Mouse (Mus musculus) kidney, embryonic 16.5 days (tissue): ENCODE measurements at regions not wholly inside any gene's neighbourhood (a gene's known extent, or its start where the extent isn't known, plus 50 kb on each side); places are given as distances from the start of the nearest gene placed in this dataset.

ENCODE experiments used
- ATAC-seq: fragments of 200-750 bp; cut with Nextera tagmentation; 2 replicates; pipeline ENCODE4 v1.8.0; 2017; ENCODE audit warnings: moderate TSS enrichment; ENCODE audit not compliant: low FRiP score, low TSS enrichment
- H3K27ac ChIP-seq: fragments of 300-500 bp; sonication (generic); 2 replicates; pipeline ENCODE4 v1.5.1; 2014; ENCODE audit warnings: low read length
- H3K27me3 ChIP-seq: fragments of 300-500 bp; sonication (generic); 2 replicates; pipeline ENCODE4 v1.6.1; 2014; ENCODE audit warnings: low read length, control low read depth, mixed read lengths; ENCODE audit not compliant: insufficient read depth
- H3K36me3 ChIP-seq: fragments of 300-500 bp; sonication (generic); 2 replicates; pipeline ENCODE4 v1.6.1; 2014; ENCODE audit warnings: low read length, control low read depth, mixed read lengths; ENCODE audit not compliant: insufficient read depth
- H3K4me1 ChIP-seq: fragments of 300-500 bp; sonication (generic); 2 replicates; pipeline ENCODE4 v1.6.1; 2014; ENCODE audit warnings: low read length, control low read depth, mixed read lengths; ENCODE audit not compliant: insufficient read depth
- H3K4me2 ChIP-seq: fragments of 300-500 bp; sonication (generic); replicated peaks from 2 replicates; pipeline ENCODE4 v1.6.1; 2014; ENCODE audit warnings: low read depth, low read length
- H3K4me3 ChIP-seq: fragments of 300-500 bp; sonication (generic); 2 replicates; pipeline ENCODE4 v1.5.1; 2014; ENCODE audit warnings: mild to moderate bottlenecking, low read length
- H3K9ac ChIP-seq: fragments of 300-500 bp; sonication (generic); replicated peaks from 2 replicates; pipeline ENCODE4 v1.6.1; 2014; ENCODE audit warnings: low read length
- H3K9me3 ChIP-seq: fragments of 300-500 bp; sonication (generic); 2 replicates; pipeline ENCODE4 v1.6.1; 2016; ENCODE audit warnings: low read length, control low read depth
- WGBS: fragments of 180-500 bp; shearing (Covaris S2); extraction: QIAGEN DNeasy Blood & Tissue Kit; methylation state at CpG from one replicate; pipeline ENCODE4 v1.1.7; 2014; 5-methylcytosine and 5-hydroxymethylcytosine counted together

DNA sequence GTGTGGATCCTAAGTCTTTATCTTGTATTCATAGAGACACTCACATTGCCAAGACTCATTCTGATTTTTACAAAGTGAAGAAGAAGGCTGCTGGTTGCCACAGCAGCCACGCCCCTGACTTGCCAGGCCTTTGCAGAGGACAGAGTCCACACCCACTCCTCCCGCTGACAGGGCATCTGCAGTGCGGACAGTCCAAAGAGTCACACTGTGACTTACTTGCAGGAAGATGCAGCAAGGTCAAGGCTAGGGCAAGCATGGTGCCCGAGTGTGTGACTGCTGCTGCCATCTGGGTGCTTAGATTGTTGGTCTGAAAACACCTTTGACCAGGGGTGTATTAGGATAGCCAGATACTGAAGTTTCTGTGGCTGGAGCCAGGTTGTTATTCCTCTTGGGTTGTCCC lies 252.1 kb downstream of the Fgf9 start:
- no peak for ATAC-seq
- no peaks in the 10 kb centered on the region for H3K27me3 ChIP-seq
- no peaks in the 10 kb centered on the region for H3K36me3 ChIP-seq
- no peak overlapping the region for H3K9ac ChIP-seq
- no peaks in the 10 kb centered on the region for H3K9me3 ChIP-seq
- no peak overlapping the region for H3K4me2 ChIP-seq
- H3K27ac ChIP-seq, result no peak overlapping the region
- peaks cover 4% of the 10 kb centered on the region; the same call in 1 of the 2 replicates for H3K4me1 ChIP-seq
- whole genome bisulfite sequencing, result 71% methylated on average over 4 of the region's 4 CpGs
- H3K4me3 ChIP-seq, result no peak overlapping the region

DNA sequence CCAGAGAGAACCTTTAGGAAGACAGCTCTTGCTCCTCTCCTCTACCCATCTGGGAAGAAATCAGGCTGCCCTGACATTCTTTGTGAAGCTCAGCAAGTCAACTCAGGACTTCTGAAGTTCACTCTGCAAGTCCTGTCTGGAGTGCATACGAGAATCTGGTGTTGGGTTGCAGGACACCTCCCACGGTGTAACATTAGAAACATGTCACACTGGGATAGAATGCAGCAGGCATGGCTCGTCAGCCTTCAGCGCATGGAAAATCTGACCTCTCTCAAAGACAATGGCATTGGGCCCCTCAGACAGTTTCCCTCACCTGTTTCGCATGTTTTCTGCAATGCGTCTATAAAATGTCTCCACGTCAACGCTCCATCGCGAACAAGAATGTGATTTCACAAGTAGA lies 251.5 kb downstream of the Fgf9 start:
- Histone ChIP-seq H3K4me1 (peaks cover 9% of the 10 kb centered on the region), H3K9me3 (no peaks in the 10 kb centered on the region), H3K9ac (no peak overlapping the region), H3K36me3 (no peaks in the 10 kb centered on the region), H3K27me3 (no peaks in the 10 kb centered on the region), H3K27ac (no peak overlapping the region), H3K4me3 (no peak overlapping the region), H3K4me2 (no peak overlapping the region)
- no peak for ATAC-seq
- 61% methylated on average over 10 of the region's 10 CpGs for WGBS

DNA sequence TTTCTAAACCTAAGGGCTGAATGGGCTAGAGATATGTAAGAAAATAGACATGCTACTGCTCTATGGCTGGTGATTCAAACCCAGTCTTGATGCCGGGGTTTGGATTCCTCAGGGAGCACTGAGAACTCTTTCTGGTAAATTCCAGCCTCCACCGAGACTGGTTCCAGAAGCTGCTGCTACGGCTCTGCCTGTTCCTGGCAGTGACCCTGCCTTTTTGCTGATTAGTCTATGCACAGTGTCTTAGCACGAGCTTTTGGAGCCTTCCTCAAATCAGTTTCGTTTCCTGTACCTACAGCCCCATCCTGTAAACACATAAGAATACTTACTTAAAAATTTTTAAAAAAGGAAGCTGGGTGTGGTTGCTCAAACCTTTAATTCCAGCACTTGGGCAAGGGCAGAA lies 250.9 kb downstream of the Fgf9 start:
- Histone ChIP-seq H3K27ac (0 out of 2 replicates have a peak overlapping the region, but pooled peaks have one; percentile 25), H3K9ac (no peak overlapping the region), H3K27me3 (no peaks in the 10 kb centered on the region), H3K4me1 (peaks cover 9% of the 10 kb centered on the region), H3K4me3 (no peak overlapping the region), H3K9me3 (no peaks in the 10 kb centered on the region), H3K4me2 (no peak overlapping the region), H3K36me3 (no peaks in the 10 kb centered on the region)
- no peak for ATAC-seq
- WGBS, result 80% methylated on average over 5 of the region's 5 CpGs

DNA sequence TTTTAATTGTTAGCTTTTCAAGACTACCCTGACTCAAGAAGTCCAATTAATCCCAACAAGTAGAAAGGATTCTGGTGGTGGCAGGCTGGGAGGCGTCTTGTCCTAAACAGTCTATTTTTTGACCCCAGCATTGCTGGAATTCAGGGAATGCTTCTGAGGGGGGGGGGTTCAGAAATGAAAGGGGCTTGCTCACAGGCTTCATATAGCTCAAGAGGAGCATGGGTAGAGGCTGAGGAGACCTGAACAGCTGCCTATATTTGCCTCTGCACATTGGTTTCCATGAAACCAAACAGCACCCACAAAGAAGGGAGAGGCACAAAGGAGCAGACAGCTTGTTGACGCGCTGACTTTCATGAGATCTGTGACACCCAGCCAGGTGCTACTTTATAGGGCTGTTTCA lies 247.3 kb downstream of the Fgf9 start:
- H3K4me1 ChIP-seq, result peaks cover 9% of the 10 kb centered on the region
- H3K4me2 ChIP-seq, result no peak overlapping the region
- WGBS, result 87% methylated on average over 3 of the region's 3 CpGs
- no peaks in the 10 kb centered on the region for H3K36me3 ChIP-seq
- no peak overlapping the region for H3K27ac ChIP-seq
- no peak overlapping the region for H3K9ac ChIP-seq
- no peak for ATAC-seq
- H3K4me3 ChIP-seq, result no peak overlapping the region
- H3K9me3 ChIP-seq, result no peaks in the 10 kb centered on the region
- no peaks in the 10 kb centered on the region for H3K27me3 ChIP-seq

DNA sequence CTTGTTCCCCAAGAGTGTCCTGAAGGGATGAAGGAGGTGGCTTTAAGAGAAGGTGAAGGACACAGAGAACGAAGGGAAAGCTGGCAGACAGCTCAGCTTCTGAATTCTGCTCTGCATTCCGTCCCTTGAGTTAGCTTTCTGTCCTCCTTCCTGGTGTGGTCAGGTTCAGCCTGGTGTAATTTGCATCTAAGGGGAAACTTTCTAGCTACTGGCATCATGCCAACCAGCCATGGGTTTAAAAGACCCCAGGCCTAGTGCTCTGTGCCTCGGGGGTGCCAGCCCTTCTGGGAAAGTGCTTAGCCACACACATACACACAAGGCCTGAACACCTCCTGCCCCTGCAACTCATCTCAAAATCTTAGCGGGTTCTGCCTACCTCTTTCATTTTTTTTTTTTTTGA lies 246.9 kb downstream of the Fgf9 start:
- no peak for ATAC-seq
- Histone ChIP-seq H3K4me2 (no peak overlapping the region), H3K27me3 (no peaks in the 10 kb centered on the region), H3K36me3 (no peaks in the 10 kb centered on the region), H3K9ac (no peak overlapping the region), H3K4me1 (peaks cover 9% of the 10 kb centered on the region), H3K4me3 (no peak overlapping the region), H3K9me3 (no peaks in the 10 kb centered on the region), H3K27ac (no peak overlapping the region)
- WGBS, result 57% methylated on average over 4 of the region's 4 CpGs

DNA sequence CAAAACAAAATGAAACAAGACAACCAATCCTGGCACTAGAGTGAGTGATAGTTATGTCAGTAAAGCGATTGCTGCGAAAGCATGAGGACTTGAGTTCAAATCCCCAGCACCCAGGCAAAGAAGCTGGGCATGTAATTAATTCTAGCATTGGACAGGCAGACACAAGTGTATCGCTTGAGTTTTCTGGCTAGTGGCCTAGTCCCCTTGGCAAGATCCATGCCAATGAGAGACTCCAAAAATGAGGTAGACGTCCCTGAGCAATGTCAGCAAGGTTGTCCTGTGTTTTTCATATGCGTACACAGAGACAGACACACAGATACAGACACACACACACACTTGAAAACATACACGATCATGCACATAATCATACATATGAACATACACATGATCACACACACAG lies 237.3 kb downstream of the Fgf9 start:
- Histone ChIP-seq H3K27me3 (no peaks in the 10 kb centered on the region; the same call in 1 of the 2 replicates), H3K4me2 (no peak overlapping the region), H3K9me3 (no peaks in the 10 kb centered on the region), H3K9ac (no peak overlapping the region), H3K4me1 (no peaks in the 10 kb centered on the region), H3K27ac (no peak overlapping the region), H3K4me3 (no peak overlapping the region), H3K36me3 (no peaks in the 10 kb centered on the region)
- WGBS, result 92% methylated on average over 6 of the region's 6 CpGs
- ATAC-seq, result no peak

DNA sequence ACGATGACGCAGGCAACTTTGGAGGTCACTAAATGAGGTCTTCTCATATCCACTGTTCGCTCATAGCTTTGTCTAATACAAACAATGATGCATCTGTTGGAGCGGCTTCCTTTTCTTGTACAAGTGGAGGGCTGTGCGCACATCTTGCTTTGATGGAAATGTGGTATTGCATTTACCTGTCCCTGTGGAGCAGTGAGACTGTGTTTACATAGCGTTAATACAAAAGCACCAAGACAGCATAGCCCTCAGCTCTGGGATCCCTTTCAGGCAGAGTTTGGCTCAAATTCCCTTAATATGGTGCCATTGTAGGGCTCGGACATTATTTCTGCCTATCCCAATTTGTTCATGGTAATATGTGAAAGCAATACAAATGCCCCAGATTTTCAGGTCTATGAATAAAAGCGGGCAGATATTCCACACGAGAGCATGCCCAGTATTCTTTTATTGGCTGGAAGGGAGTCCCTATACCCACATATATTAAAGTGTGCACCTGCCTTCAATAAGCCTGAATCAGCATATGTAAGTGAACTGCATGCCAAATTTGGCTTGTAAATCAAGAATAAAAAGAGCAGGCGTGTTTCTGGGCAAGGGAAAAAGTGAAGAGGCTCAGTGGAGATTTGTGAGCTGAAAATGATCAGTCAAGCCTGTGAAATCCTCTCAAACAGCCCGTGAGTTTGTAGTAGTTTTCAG lies 236.6 kb downstream of the Fgf9 start:
- no peak overlapping the region for H3K4me3 ChIP-seq
- no peak overlapping the region for H3K4me2 ChIP-seq
- no peaks in the 10 kb centered on the region for H3K36me3 ChIP-seq
- WGBS, result 83% methylated on average over 11 of the region's 11 CpGs
- ATAC-seq, result no peak
- no peaks in the 10 kb centered on the region for H3K4me1 ChIP-seq
- H3K9ac ChIP-seq, result no peak overlapping the region
- H3K27me3 ChIP-seq, result no peaks in the 10 kb centered on the region; the same call in 1 of the 2 replicates
- no peak overlapping the region for H3K27ac ChIP-seq
- H3K9me3 ChIP-seq, result no peaks in the 10 kb centered on the region

DNA sequence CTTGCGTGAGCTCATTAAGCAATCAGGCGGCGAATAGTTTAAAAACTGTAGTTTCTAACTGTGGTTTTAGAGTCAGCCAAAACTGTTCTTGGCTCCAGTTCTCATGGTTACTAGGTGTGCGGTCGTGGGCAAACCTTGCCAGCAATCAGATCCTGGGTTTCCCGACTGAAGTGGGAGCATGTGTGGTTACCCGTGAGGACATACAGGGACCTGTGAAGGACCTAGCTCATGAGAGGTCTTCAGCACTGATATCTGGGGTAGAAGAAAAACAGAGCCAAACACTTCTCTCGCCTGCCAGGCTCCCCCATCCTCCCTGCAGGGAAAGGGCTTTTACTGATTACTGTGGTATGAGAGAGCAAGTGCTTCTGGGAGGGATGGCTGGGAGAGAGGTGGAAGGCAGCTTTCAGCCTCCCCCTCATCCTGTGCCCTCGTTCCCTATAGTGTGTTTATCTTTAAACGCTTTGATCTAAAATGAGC lies 230.1 kb downstream of the Fgf9 start:
- 45% methylated on average over 10 of the region's 10 CpGs for WGBS
- 0 out of 2 replicates have a peak, but pooled peaks have one; percentile 19 for ATAC-seq
- Histone ChIP-seq H3K4me1 (no peaks in the 10 kb centered on the region), H3K36me3 (no peaks in the 10 kb centered on the region), H3K27me3 (no peaks in the 10 kb centered on the region), H3K9me3 (no peaks in the 10 kb centered on the region), H3K4me2 (no peak overlapping the region), H3K27ac (no peak overlapping the region), H3K9ac (no peak overlapping the region), H3K4me3 (no peak overlapping the region)

DNA sequence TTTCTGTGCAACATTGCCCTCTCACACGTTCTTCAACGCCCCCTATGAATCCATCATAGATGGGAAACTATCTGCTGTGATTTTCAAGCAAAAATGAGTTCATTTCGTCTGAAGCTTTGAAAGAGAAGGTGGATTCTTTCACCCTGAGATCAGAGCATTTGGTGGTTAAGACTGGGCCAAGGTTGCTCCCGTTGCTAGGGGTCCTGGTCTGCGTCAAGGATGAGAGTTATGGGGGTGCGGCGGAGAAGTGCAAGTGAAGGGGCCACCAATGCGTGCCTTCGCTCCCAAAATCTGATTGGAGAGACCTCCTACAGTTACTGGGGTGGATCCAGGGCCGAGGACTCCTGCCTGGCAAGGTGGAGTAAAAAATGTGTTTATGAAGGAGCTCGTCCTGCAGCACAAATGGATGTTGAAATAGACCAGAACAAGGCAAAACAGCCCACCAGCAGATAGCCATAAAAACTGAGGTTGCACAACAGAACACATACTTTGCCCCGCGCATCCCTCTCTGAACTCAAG lies 215.7 kb downstream of the Fgf9 start:
- Histone ChIP-seq H3K9ac (no peak overlapping the region), H3K36me3 (no peaks in the 10 kb centered on the region), H3K4me2 (no peak overlapping the region), H3K9me3 (no peaks in the 10 kb centered on the region), H3K27me3 (no peaks in the 10 kb centered on the region), H3K4me1 (no peaks in the 10 kb centered on the region), H3K4me3 (no peak overlapping the region), H3K27ac (no peak overlapping the region)
- ATAC-seq, result no peak
- WGBS, result 62% methylated on average over 13 of the region's 13 CpGs

DNA sequence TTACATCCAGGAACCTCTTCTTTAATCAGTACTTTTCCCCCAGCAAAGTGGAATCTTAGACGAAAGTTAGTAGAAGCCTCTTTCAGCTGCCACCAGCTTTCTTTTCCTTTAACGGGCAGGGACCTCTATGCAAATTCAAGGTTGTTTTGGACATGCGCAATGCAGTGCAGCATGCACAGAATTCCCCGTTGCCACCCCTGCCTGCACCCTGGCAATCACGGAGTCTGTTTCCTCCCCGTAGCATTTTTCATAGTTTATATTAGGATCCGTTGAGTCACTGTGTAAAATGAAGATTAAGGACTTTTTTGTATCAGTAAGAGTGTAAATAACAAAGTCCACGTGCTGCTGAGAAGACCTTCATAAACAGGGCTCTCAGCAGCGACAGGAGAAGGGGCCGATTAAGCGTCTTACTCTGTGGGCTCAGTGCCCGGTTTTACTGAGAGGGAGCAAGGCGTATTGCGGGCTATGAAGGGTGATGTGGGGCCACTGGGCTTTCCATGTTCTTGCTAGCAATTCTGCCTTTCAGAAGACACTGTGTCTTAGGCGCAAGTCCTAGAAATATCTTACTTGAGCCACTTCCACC lies 212.5 kb downstream of the Fgf9 start:
- H3K4me3 ChIP-seq, result no peak overlapping the region
- H3K36me3 ChIP-seq, result peaks cover 4% of the 10 kb centered on the region; the same call in 1 of the 2 replicates
- H3K27me3 ChIP-seq, result no peaks in the 10 kb centered on the region
- H3K9me3 ChIP-seq, result peaks cover 5% of the 10 kb centered on the region
- no peaks in the 10 kb centered on the region for H3K4me1 ChIP-seq
- no peak overlapping the region for H3K27ac ChIP-seq
- H3K9ac ChIP-seq, result no peak overlapping the region
- ATAC-seq, result no peak
- 71% methylated on average over 15 of the region's 15 CpGs for WGBS
- no peak overlapping the region for H3K4me2 ChIP-seq
